Mouse (Mus musculus) liver, embryonic 12.5 days (tissue): Measurements from ENCODE around the gene Plcd3. TPM values are rescaled to one million over a fixed set of nuclear protein-coding genes. Genes with fewer than 3 reads are reported as not detected.

ENCODE experiments used
- ATAC-seq: fragments of 200-750 bp; cut with Nextera tagmentation; 2 replicates; pipeline ENCODE4 v1.8.0; 2017; ENCODE audit warnings: moderate number of reproducible peaks, mild to moderate bottlenecking, moderate library complexity
- H3K27ac ChIP-seq: fragments of 300-500 bp; sonication (generic); 2 replicates; pipeline ENCODE4 v1.5.1; 2016; ENCODE audit warnings: mild to moderate bottlenecking
- H3K27me3 ChIP-seq: fragments of 300-500 bp; sonication (generic); replicated peaks from 2 replicates; pipeline ENCODE4 v1.6.1; 2016; ENCODE audit warnings: mild to moderate bottlenecking, moderate library complexity
- H3K36me3 ChIP-seq: fragments of 300-500 bp; sonication (generic); 2 replicates; pipeline ENCODE4 v1.6.1; 2016; ENCODE audit warnings: mild to moderate bottlenecking, moderate library complexity
- H3K4me1 ChIP-seq: fragments of 300-500 bp; sonication (generic); 2 replicates; pipeline ENCODE4 v1.6.1; 2016
- H3K4me2 ChIP-seq: fragments of 300-500 bp; sonication (generic); 2 replicates; pipeline ENCODE4 v1.6.1; 2016; ENCODE audit warnings: mild to moderate bottlenecking, moderate library complexity
- H3K4me3 ChIP-seq: fragments of 300-500 bp; sonication (generic); 2 replicates; pipeline ENCODE4 v1.5.1; 2016; ENCODE audit warnings: mild to moderate bottlenecking, moderate library complexity
- H3K9ac ChIP-seq: fragments of 300-500 bp; sonication (generic); 2 replicates; pipeline ENCODE4 v1.6.1; 2016; ENCODE audit warnings: mild to moderate bottlenecking, moderate library complexity
- H3K9me3 ChIP-seq: fragments of 300-500 bp; sonication (generic); replicated peaks from 2 replicates; pipeline ENCODE4 v1.6.1; 2016; ENCODE audit warnings: mild to moderate bottlenecking, moderate library complexity
- WGBS: fragments of 180-500 bp; shearing (Covaris S2); methylation state at CpG from one replicate; pipeline ENCODE4 v1.1.7; 2016; ENCODE audit not compliant: insufficient replicate concordance; 5-methylcytosine and 5-hydroxymethylcytosine counted together
- polyA plus RNA-seq: library from polyadenylated mRNA; unstranded; fragments of >200 nt; fragmentation: Nextera tagmentation; extraction: Ambion mirVana; gene quantifications from 2 replicates; pipeline ENCODE4 v1.2.1, GENCODE M21; 2016

Plcd3 gene
- polyA plus RNA-seq, 1 experiment from 2014 or later = 0.79 TPM

DNA sequence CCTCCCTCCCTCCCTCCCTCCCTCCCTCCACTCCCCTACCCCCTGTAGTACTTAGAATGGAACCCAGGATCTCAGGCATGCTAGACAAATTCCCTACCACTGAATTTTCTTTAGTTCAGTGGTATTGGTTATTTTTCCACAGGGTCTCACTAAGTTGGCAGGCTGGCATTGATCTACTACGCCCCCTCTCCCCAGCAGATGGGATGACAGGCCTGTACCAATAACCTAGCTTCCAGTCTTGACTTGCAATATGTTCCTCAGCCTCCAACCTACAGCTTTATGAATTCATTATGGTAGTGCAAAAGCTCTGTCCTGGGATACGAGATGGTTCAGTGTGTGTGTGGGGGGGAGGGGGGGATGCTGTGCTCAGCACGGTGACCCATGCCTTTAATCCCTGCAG lies 77.5 kb downstream of the Plcd3 start:
- Histone ChIP-seq H3K36me3 (peaks cover 51% of the 10 kb centered on the region), H3K4me2 (no peak overlapping the region), H3K9ac (no peak overlapping the region), H3K27ac (no peak overlapping the region), H3K4me1 (peaks cover 22% of the 10 kb centered on the region), H3K9me3 (no peaks in the 10 kb centered on the region), H3K27me3 (no peaks in the 10 kb centered on the region), H3K4me3 (no peak overlapping the region)
- no peak for ATAC-seq
- 82% methylated on average over 3 of the region's 3 CpGs for WGBS

GRCm38 (mm10) chr11:103020713-103021335 lies 80.6 kb downstream of the Plcd3 start:
- Histone ChIP-seq H3K4me1 (peaks cover 30% of the 10 kb centered on the region), H3K9ac (no peak overlapping the region), H3K27me3 (no peaks in the 10 kb centered on the region), H3K4me2 (no peak overlapping the region), H3K27ac (no peak overlapping the region), H3K36me3 (peaks cover 43% of the 10 kb centered on the region), H3K9me3 (no peaks in the 10 kb centered on the region), H3K4me3 (no peak overlapping the region)
- no peak for ATAC-seq
- WGBS = 71% methylated on average over 3 of the region's 3 CpGs

Other genes with a start within 250 kb of the Plcd3 start
- 192 and 196 TPM in 2 replicates for gene Eftud2, start 220.7 kb downstream of the Plcd3 start, polyA plus RNA-seq
- 0.85 and 0.97 TPM in 2 replicates for gene Ccdc103, start 220.5 kb downstream of the Plcd3 start, polyA plus RNA-seq
- gene Fam187a, start 216.5 kb downstream of the Plcd3 start, polyA plus RNA-seq = not detected in 2 replicates
- 7.3 and 7.6 TPM in 2 replicates for gene Gfap, start 200.7 kb downstream of the Plcd3 start, polyA plus RNA-seq
- 12.4 and 14.0 TPM in 2 replicates for gene Kif18b, start 176.5 kb downstream of the Plcd3 start, polyA plus RNA-seq
- gene C1ql1, start 155.0 kb downstream of the Plcd3 start, polyA plus RNA-seq = 0.72 and 0.75 TPM in 2 replicates
- gene Nmt1, start 73.5 kb downstream of the Plcd3 start, polyA plus RNA-seq = 47.9 and 54.8 TPM in 2 replicates
- gene Dcakd, start 73.3 kb downstream of the Plcd3 start, polyA plus RNA-seq = 41.0 and 41.7 TPM in 2 replicates
- gene Acbd4, start within 50 bp of the Plcd3 start, polyA plus RNA-seq = 40.6 and 46.1 TPM in 2 replicates
- gene Hexim1, start 14.6 kb upstream of the Plcd3 start, polyA plus RNA-seq = 2.4 and 3.0 TPM in 2 replicates
- 9.5 and 10.0 TPM in 2 replicates for gene Hexim2, start 30.8 kb upstream of the Plcd3 start, polyA plus RNA-seq
- gene Fmnl1, start 69.4 kb upstream of the Plcd3 start, polyA plus RNA-seq = 5.2 and 5.7 TPM in 2 replicates
- 0.11 TPM in 1 of 2 replicates, not detected in the other for gene 1700023F06Rik, start 106.9 kb upstream of the Plcd3 start, polyA plus RNA-seq
- gene Spata32, start 116.8 kb upstream of the Plcd3 start, polyA plus RNA-seq = not detected in 2 replicates
- gene Map3k14, start 165.8 kb upstream of the Plcd3 start, polyA plus RNA-seq = 0.84 and 0.93 TPM in 2 replicates